Mouse (Mus musculus): Measurements from ENCODE around the gene Plekha8. TPM values are rescaled to one million over a fixed set of nuclear protein-coding genes. Genes with fewer than 3 reads are reported as not detected.

Plekha8 gene
- polyA plus RNA-seq, 2 experiments, result 12.6 to 14.0 TPM

DNA sequence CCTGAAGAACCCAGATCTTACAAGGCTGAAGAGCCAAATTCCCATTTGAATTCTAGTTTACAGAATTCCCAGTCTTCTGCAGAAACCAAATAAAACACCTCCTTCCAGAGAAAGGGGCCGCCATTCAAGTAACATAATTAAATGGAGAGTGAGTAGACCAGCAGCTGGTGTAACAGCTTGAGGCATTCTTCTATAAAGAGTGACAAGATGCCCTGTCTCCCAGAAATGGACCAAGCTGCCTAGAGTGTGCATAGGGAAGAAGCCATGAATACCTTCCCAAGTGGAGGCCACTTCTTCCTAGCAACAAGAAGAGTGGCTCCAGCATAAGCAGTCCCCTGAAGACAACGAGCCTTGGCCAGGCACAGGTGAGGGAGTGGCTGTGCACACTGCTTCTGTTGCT is 47.0 kb downstream of the Plekha8 start:
- 70% methylated on average over 2 of the region's 2 CpGs for WGBS
- Histone ChIP-seq H3K36me3 (ENCODE audit: control insufficient read depth, insufficient read depth, low read length) (peaks cover 38% of the 10 kb centered on the region), H3K27me3 (ENCODE audit: control insufficient read depth, insufficient read depth, low read length) (no peaks in the 10 kb centered on the region), H3K9me3 (ENCODE audit: control insufficient read depth, low read length) (no peaks in the 10 kb centered on the region), H3K4me2 (replicated peaks; ENCODE audit: low read depth, low read length, severe bottlenecking) (no peak overlapping the region), H3K27ac (replicated peaks; ENCODE audit: low read depth, low read length) (no peak overlapping the region), H3K4me1 (ENCODE audit: control insufficient read depth, insufficient read depth, low read length) (no peaks in the 10 kb centered on the region), H3K4me3 (replicated peaks; ENCODE audit: low read length) (no peak overlapping the region), H3K9ac (ENCODE audit: low read depth, low read length, severe bottlenecking) (no peak overlapping the region)
- no peak for DNase-seq (ENCODE audit: low spot score)
- no peak for TF ChIP-seq POLR2A (IDR thresholded peaks at IDR 0.05; ENCODE audit: borderline replicate concordance, extremely low read depth, insufficient read depth, insufficient read length)
- ATAC-seq (ENCODE audit: low FRiP score, low read depth), result no peak

DNA sequence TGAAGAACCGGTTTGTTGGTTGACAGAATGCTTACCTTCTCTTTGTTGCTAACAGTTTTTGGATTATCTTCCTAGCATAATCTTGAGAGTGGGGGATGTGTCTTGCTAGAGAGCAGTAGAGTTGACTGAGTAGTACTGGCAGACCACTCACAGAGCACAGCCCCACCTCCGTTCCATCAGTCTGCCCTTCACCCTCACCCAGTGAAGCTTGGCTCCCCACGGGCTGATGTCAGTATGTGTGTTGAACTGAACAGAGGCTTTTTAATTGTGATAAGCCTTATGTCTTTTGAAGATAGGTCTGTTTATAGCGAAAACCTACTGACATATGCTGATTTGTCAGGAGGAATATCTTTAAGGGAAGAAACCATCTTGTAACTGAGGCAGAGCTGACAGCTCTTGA is 48.3 kb downstream of the Plekha8 start:
- H3K9me3 ChIP-seq (ENCODE audit: control insufficient read depth, low read length), result no peaks in the 10 kb centered on the region
- H3K9ac ChIP-seq (ENCODE audit: low read depth, low read length, severe bottlenecking), result no peak overlapping the region
- ATAC-seq (ENCODE audit: low FRiP score, low read depth), result no peak
- H3K27ac ChIP-seq (replicated peaks; ENCODE audit: low read depth, low read length), result no peak overlapping the region
- no peaks in the 10 kb centered on the region for H3K27me3 ChIP-seq (ENCODE audit: control insufficient read depth, insufficient read depth, low read length)
- WGBS, result 88% methylated on average over 4 of the region's 4 CpGs
- H3K4me2 ChIP-seq (replicated peaks; ENCODE audit: low read depth, low read length, severe bottlenecking), result no peak overlapping the region
- TF ChIP-seq POLR2A (IDR thresholded peaks at IDR 0.05; ENCODE audit: borderline replicate concordance, extremely low read depth, insufficient read depth, insufficient read length), result no peak
- DNase-seq (ENCODE audit: low spot score), result no peak
- H3K4me3 ChIP-seq (replicated peaks; ENCODE audit: low read length), result no peak overlapping the region
- H3K4me1 ChIP-seq (ENCODE audit: control insufficient read depth, insufficient read depth, low read length), result no peaks in the 10 kb centered on the region
- H3K36me3 ChIP-seq (ENCODE audit: control insufficient read depth, insufficient read depth, low read length), result peaks cover 32% of the 10 kb centered on the region

DNA sequence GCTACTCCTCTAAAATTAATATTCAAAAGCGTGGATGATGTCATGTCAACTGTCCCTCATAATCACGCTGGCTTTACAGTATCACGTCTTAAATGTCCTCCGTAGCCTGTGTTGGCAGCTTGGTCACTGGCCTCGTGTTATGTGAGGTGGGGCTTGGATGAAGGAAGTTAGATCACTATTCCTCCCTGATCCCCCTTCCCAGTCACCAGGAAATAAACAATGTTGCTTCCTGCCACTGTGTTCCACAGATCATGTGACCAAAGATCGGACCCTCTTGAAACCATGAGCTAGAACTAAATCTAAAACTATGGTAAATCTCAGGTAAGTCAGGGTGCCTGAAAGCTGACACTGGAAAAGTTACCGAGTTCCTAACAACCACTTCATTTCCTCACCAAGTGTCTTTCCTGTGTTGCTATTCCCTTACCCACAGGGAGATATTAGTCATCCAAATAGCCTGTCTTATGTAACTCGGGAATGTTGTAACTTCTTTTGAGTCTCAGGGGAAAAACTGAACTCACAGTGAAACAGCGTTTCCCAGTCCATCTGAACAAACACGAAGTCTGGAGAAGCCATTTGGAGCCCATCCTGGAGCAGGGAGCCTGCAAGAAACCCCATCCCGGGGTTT is 60.7 kb downstream of the Plekha8 start:
- DNase-seq (ENCODE audit: low spot score), result no peak
- no peak for TF ChIP-seq POLR2A (IDR thresholded peaks at IDR 0.05; ENCODE audit: borderline replicate concordance, extremely low read depth, insufficient read depth, insufficient read length)

DNA sequence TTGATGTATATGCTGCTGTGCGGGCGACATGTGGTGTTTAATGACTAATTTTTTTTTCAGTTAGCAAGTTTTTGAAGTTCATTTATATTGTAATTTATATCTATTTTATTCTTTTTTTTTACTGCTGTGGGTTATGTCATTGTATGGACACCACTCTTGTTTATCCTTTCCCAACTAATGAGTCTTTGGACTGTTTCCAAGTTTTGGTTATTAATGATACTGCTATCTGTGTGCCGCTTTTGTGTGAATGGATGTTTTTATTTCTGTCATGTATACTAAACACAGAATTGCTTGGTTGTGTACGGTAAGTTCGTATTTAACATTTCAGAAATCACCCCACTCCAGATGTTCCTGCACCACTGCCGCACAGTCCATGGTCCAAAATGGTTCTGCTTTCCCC is 63.0 kb downstream of the Plekha8 start:
- 77% methylated on average over 6 of the region's 6 CpGs for WGBS
- no peaks in the 10 kb centered on the region for H3K9me3 ChIP-seq (ENCODE audit: control insufficient read depth, low read length)
- no peaks in the 10 kb centered on the region for H3K27me3 ChIP-seq (ENCODE audit: control insufficient read depth, insufficient read depth, low read length)
- no peak for DNase-seq (ENCODE audit: low spot score)
- no peak overlapping the region for H3K4me3 ChIP-seq (replicated peaks; ENCODE audit: low read length)
- H3K36me3 ChIP-seq (ENCODE audit: control insufficient read depth, insufficient read depth, low read length), result no peaks in the 10 kb centered on the region
- TF ChIP-seq POLR2A (IDR thresholded peaks at IDR 0.05; ENCODE audit: borderline replicate concordance, extremely low read depth, insufficient read depth, insufficient read length), result no peak
- no peak overlapping the region for H3K4me2 ChIP-seq (replicated peaks; ENCODE audit: low read depth, low read length, severe bottlenecking)
- no peak overlapping the region for H3K9ac ChIP-seq (ENCODE audit: low read depth, low read length, severe bottlenecking)
- no peaks in the 10 kb centered on the region for H3K4me1 ChIP-seq (ENCODE audit: control insufficient read depth, insufficient read depth, low read length)
- no peak overlapping the region for H3K27ac ChIP-seq (replicated peaks; ENCODE audit: low read depth, low read length)
- ATAC-seq (ENCODE audit: low FRiP score, low read depth), result no peak

More for the DNA sequence above, 60.7 kb downstream of the Plekha8 start:
- H3K27me3 ChIP-seq (ENCODE audit: control insufficient read depth, insufficient read depth, low read length), result no peaks in the 10 kb centered on the region
- WGBS, result 75% methylated on average over 11 of the region's 11 CpGs
- no peak for ATAC-seq (ENCODE audit: low FRiP score, low read depth)
- H3K9ac ChIP-seq (ENCODE audit: low read depth, low read length, severe bottlenecking), result no peak overlapping the region
- H3K27ac ChIP-seq (replicated peaks; ENCODE audit: low read depth, low read length), result no peak overlapping the region
- no peak overlapping the region for H3K4me3 ChIP-seq (replicated peaks; ENCODE audit: low read length)
- H3K9me3 ChIP-seq (ENCODE audit: control insufficient read depth, low read length), result no peaks in the 10 kb centered on the region
- H3K36me3 ChIP-seq (ENCODE audit: control insufficient read depth, insufficient read depth, low read length), result no peaks in the 10 kb centered on the region
- H3K4me1 ChIP-seq (ENCODE audit: control insufficient read depth, insufficient read depth, low read length), result no peaks in the 10 kb centered on the region
- H3K4me2 ChIP-seq (replicated peaks; ENCODE audit: low read depth, low read length, severe bottlenecking), result no peak overlapping the region

DNA sequence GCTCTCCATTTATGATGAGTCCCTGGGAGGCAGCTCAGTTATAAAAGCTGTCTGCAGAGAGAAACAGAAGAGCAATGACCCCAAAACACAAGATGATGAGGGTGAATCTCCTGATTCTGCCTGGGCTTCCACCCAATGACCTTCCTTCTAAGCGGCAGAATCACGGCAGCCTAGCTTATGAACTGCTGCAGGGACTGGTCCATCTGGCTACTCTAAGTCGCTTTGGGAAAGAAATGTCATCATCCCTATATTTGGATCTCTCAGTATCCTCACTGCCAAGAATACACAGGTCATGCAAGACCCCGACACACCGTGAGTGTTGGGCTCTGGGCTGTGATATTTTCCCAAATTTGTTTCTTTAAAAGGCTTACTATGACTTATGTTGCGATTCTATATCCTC is 75.0 kb downstream of the Plekha8 start:
- Histone ChIP-seq H3K9me3 (ENCODE audit: control insufficient read depth, low read length) (no peaks in the 10 kb centered on the region), H3K36me3 (ENCODE audit: control insufficient read depth, insufficient read depth, low read length) (no peaks in the 10 kb centered on the region), H3K27ac (replicated peaks; ENCODE audit: low read depth, low read length) (no peak overlapping the region), H3K27me3 (ENCODE audit: control insufficient read depth, insufficient read depth, low read length) (no peaks in the 10 kb centered on the region), H3K4me2 (replicated peaks; ENCODE audit: low read depth, low read length, severe bottlenecking) (no peak overlapping the region), H3K9ac (ENCODE audit: low read depth, low read length, severe bottlenecking) (no peak overlapping the region), H3K4me1 (ENCODE audit: control insufficient read depth, insufficient read depth, low read length) (no peaks in the 10 kb centered on the region), H3K4me3 (replicated peaks; ENCODE audit: low read length) (no peak overlapping the region)
- no peak for ATAC-seq (ENCODE audit: low FRiP score, low read depth)
- no peak for TF ChIP-seq POLR2A (IDR thresholded peaks at IDR 0.05; ENCODE audit: borderline replicate concordance, extremely low read depth, insufficient read depth, insufficient read length)
- no peak for DNase-seq (ENCODE audit: low spot score)
- 87% methylated on average over 6 of the region's 6 CpGs for WGBS

DNA sequence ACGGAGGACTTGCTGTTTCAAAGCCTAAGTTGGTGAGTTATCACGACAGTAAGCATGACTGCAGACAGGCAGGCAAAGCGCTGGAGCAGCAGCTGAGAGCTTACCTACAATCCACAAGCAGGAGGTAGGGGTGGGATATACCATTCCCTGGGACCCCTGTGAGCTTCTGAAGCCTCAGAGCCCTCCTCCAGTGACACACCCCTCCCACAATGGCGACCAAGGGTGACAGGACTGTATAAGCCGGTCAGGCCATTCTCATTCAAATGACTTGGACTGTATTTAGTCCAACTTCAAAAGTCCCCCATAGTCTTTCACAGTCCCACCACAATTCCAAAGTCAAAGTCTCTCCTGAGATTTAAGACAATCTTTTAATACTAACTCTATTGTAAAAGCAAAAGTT is 78.0 kb downstream of the Plekha8 start:
- no peaks in the 10 kb centered on the region for H3K9me3 ChIP-seq (ENCODE audit: control insufficient read depth, low read length)
- H3K27ac ChIP-seq (replicated peaks; ENCODE audit: low read depth, low read length), result no peak overlapping the region
- H3K27me3 ChIP-seq (ENCODE audit: control insufficient read depth, insufficient read depth, low read length), result no peaks in the 10 kb centered on the region
- WGBS, result 65% methylated on average over 5 of the region's 5 CpGs
- no peak overlapping the region for H3K4me2 ChIP-seq (replicated peaks; ENCODE audit: low read depth, low read length, severe bottlenecking)
- no peaks in the 10 kb centered on the region for H3K4me1 ChIP-seq (ENCODE audit: control insufficient read depth, insufficient read depth, low read length)
- no peak for DNase-seq (ENCODE audit: low spot score)
- ATAC-seq (ENCODE audit: low FRiP score, low read depth), result no peak
- no peaks in the 10 kb centered on the region for H3K36me3 ChIP-seq (ENCODE audit: control insufficient read depth, insufficient read depth, low read length)
- no peak overlapping the region for H3K4me3 ChIP-seq (replicated peaks; ENCODE audit: low read length)
- no peak overlapping the region for H3K9ac ChIP-seq (ENCODE audit: low read depth, low read length, severe bottlenecking)
- TF ChIP-seq POLR2A (IDR thresholded peaks at IDR 0.05; ENCODE audit: borderline replicate concordance, extremely low read depth, insufficient read depth, insufficient read length), result no peak

Measured in limb, embryonic 14.5 days (tissue).